Mouse (Mus musculus): ENCODE measurements around the gene Uncx.

DNA sequence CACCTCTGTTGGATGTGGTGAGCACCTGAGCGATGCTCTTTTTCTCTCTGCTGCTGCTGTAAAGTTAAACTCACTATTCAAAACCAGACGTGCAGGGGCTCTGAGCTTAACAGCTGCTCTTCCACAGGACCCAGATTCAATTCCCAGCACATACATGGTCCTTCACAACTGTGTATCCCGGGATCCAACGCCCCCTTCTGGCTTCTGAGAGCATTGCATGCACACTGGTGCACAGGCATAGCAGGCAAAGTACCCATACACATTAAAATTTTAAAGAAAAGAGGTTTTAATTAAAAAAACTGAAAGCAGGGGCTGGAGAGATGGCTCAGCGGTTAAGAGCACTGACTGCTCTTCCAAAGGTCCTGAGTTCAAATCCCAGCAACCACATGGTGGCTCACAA, 46.4 kb upstream of the Uncx start:
- TF ChIP-seq CTCF (IDR thresholded peaks at IDR 0.05; ENCODE audit: low read depth), result peak; percentile 38
- no peak for TF ChIP-seq EP300 (IDR thresholded peaks at IDR 0.05; ENCODE audit: low read depth)

Measured in liver, postnatal 0 days (tissue).